Mouse (Mus musculus): ENCODE measurements around the gene Skp1a.

Gene Skp1a

DNA sequence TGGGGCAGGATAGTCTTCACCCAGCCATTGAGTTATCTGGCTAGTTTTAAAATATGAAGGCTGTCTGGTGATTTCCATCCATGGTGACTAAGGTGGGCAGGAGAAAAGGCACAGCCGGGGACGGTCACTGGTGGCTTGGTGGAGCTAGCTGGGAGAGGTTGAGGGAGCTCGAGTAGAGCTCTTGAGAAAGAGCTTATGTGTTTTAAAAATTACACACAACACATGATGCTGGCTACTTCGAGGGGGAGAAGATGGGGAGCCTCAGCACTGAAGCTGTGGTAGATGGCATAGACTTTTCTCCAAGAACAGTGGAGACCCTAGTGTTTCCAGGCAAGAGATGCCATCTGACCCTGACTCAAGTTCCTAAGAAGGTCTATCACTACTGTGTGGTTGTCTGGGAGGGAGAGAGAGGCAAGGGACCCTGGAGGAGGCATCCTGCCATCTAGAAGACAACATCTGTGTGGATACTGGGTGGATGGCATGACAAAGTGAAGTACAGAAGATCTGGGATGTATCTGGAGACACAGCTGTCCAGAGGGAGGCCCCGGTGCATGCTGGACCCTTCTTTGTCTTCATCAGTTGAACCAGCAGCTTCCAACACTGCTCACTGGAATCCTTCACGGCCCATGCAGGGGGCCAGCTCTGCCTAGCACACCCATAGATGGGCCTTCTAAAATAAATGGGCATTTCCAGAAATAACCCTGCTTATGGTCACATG lies 45.8 kb downstream of the Skp1a start:
- in situ Hi-C loops (cut with MboI) = no loop called here

DNA sequence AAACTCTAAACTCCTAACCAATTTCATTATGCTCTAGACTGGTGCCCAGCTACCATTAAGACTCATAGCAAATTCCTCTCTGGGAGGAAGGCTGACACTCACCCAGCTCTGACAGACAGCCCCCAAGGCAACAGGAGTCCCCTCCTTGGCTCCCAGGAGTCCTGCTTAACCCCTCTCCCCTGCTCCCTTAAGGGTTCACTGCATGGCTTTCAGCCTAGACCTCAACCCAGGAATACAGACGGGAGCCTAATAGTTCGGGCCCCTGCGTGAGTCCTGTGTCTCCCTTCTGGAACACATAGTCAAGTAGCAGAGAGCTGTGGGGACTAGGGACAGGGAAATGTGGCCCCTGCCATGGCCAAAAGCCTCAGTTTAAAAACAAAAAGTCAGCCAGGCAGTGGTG lies 46.4 kb downstream of the Skp1a start:
- in situ Hi-C loops (cut with MboI) = no loop called here

DNA sequence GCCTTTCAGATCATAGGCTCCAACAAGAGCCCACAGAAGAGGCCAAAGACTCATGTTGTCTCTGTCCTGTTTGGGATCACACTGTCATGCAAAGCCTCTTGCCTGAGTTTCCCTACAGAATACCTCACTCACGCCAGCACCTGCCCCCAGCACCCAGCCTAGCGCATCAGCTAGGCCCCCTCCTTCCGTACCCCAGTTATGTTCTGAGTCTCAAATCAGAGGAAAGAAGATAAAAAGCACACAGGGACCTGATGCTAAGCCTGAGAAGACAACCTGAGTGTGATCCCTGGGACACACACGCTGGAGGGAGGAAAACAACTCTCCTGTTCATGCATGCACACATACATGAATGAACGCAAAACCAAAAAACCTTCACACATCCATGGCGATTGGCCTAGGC lies 47.2 kb downstream of the Skp1a start:
- in situ Hi-C loops (cut with MboI) = no loop called here

DNA sequence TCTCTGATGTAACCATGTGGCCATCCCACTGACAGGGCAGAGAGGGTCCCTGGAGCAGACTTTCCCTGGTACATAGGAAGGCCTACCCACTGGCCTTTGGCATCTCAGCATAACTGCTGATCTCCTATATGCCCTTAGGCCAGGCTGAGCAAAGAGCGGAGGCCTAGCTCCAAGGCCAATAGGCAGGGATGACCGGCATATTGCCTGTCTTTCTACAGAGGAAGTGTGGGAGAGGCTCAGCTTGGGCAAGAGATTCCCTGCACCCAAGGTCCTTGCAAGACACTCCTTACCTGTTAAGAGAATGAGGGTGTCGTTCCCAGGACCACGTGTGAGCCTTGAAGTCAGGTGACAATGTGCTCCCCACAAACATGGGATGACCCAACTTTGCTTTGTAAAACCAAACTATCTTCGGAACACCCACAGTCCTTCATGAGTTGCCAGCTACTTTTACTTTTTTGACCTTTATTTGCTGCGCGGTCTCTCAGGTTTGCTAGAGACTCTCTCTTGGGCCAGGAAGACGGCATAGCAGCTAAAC lies 47.9 kb downstream of the Skp1a start:
- in situ Hi-C loops (cut with MboI) = no loop called here

DNA sequence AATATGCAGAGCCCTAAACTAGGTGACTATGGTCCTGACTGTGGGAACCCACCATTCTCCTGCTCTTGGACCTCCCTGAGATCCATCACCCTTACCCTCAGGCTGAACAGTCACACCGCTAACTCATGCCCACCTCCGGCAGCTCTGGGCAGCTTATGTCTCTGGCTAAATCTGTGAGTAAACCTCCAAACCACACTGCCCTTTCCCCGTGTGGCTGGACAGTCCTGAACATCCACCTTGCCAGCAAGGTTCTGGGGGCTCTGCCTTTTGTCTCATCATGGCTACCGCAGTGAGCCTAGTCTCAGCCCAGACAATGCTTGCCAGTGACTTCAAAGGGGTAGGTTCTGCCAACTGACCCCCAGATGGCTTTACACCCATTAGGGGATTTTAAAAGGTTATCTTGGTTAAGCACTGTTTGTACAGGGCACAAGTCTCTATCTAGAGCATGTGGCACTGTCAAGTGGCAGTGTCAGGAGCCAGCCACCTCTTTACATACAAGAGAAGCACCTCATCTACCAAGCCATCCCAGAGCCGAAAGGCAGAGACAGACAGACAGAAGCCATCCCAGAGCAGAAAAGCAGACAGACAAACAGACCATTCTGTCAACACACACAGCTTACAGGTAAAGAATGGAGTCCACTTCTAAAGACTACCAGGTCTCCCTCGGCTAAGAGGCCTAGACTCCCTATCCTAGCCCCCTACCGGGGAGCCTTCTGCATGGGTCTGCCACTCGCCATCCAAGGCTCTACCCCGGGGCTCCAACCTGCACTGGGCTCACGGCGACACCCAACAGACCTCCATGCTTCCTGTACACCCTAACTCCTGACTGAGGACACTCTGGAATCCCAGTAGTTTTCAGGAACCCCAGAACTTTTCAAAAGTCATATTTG lies 49.0 kb downstream of the Skp1a start:
- in situ Hi-C loops (cut with MboI) = no loop called here

DNA sequence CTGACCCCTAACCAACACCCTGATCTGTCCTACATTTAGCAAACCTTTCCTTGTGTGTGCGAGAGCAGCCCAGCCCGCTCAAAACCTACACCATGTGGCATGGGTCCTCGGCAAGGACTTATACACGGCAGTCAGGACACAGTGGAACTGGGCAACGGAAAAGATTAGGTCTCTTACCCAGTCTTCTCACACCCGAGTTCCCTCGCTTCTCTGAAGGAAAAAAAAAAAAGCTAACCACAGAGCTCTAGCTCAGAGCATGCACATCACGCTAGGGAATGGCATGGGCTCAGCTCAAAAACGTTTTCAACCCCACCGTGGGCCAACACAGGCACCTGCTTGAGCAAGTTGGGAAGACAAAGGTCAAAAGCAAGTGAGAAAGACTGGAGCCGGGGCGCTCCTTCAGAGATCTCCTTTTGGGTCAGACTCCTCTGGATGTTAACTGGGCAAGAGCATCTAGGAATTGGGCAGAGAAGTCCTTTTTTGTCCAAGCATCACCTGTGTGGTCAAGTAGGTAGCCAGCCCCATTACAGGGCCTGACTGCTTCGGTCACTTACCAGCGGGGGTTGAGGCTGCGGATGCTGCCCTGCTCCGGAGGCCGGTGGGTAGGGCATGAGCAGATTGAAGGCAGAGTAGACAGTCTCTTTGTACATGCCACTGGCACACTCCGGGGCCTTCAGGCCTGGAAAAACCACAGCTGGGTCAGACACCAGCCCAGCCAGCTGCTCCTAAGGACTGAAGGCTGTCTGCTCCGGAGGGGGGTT lies 50.0 kb downstream of the Skp1a start:
- in situ Hi-C loops (cut with MboI) = no loop called here

DNA sequence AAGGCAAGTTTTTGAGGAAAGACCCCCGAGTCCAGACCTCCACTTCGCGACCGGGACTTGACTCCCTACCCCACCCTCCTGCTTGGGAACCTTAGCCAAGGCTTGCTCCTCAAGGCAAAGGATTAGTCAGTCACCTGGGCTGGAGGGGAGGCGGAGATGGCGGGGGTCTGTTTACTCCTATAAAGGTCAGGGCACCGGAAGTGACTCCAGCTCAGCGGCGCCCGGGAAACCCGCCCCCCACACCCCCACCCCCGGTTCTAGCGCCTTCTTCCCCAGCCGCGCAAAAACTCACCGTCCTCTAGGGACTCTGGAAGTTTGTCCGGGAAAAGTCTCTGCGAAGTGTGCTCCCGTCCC lies 50.6 kb downstream of the Skp1a start:
- in situ Hi-C loops (cut with MboI) = no loop called here

DNA sequence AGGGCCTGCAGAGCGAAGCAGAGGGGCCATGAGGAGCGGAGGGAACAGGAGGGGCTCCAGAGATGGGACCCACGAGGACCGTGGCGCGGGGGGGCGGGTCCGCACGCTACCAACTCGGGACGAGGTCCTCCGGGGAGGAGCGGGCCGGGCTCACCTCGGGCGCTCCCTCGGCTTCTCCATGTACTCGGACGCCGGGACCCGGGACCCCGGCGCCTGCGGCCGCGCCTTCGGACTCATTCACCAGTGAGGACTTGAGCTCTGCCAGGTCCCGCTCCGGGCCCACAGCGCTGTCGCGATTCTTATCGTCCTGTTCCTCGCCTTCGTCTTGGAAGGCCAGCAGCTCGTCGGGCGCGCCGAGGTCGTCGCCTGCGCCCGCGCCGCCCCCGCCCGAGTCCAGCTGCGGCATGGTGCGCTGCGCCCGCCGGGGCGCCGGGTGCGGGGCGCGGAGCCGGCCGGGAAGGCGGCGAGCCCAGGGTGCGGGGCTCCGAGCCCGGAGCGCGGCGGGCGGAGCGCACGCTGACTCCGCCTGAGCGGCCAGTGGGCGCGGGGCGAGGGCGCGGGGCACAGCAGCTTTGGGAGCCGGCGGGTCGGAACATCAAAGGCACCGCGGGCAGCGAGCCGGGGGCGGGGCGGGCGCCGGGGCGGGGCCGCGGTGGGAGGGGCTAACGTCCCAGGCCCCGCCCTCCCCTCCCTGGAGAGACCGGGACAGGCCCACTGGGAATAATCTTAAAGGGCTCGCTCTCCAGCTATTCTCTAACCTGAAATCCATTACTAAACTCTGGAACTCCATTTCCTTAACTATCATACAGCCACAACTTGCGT lies 51.2 kb downstream of the Skp1a start, which contains the start of gene Tcf7:
Gene Tcf7, minus strand, starts transcription at position 241 of the 822 bp plus-strand sequence.
- in situ Hi-C loops (cut with MboI) = no loop called here

DNA sequence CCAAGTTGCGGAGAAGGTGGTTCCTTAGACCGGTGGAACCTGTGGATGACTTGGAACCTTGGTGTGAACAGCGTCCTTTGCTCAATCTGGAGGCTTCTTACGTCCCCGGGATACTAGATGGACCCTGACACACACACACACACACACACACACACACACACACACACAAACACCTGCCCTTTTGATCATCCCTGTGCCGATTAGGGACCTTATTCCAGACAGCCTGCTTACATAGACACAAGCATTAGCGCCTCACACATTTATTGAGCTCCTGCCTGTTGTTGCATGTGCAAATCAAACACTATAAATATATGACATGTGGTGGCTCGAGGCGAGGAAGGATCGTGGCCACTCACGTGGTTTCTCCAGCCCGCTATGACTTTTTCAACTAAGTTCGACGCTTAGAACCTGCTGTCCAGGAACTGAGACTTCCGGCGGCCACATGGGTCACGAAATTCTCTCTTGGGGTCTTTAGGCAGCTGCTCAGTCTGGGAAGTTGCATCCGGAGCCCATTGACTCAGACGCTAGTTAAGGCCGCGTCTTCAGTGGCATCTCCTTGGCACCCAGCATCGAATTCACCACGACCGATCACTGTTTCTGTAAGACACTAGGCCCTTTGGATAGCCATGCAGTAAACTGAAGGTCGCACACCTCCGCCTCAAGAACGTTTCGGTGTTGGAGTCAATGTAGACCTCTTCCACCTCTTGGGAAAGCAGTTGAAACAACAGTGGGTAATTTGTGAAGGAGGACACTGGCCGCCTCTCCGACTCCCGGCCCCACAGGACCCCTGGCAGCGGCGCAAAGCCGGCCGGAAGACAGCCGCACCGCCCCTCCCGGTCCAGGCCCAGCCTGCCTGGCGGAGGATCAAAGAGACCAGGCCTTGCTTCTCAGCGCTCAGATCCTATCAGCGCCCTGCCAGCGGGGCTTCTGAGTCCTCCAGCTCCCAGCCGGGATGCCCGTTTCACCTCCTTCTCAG lies 52.1 kb downstream of the Skp1a start:
- in situ Hi-C loops (cut with MboI) = no loop called here

DNA sequence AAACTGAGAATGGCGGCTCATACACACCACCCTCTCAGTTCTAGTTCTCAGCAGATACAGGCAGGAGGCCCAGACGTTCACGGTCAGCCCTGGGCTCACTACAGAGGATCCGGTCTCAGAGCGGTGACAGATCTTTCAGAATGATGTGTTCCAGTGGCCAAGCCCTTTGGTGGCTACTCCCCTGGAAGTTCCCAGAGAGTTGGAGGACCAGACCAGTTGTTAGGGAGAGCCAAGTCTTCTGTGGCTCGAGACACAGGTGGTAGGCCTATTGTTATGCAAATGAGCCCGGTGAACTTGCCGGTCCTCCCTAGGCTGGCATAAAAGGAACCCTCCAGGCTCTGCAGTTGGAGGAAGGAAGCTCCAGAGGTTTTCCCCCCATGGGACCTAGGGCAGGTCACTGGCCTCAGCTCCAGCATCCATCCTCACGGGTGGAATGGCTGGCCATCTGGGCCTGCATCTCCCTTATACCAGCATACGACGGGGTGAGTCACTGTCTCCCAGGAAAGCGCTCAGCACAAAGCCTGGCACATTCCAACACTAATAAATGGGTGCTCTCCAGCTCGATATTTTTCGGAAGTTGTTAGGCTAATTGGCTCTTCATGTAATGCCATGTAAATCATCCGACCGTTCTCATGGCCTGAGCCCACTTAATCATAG lies 54.6 kb downstream of the Skp1a start:
- in situ Hi-C loops (cut with MboI) = no loop called here

DNA sequence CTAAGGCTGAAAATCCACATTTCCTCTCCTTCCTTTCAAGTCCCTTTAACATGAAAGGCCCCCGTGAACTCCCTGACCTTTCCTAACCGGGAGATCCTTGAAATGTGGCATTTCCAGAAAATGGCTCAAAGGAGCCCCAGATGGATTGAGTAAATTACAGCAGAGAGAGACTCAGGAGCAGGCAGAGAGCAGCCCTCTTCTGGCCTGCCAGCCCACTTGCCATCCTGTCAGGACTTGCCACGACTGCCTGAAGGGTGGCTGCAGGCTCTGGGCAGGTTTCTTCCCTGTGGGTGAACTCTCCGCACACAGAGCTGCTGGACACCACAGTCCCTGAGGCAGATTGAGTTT lies 55.1 kb downstream of the Skp1a start:
- in situ Hi-C loops (cut with MboI) = no loop called here

DNA sequence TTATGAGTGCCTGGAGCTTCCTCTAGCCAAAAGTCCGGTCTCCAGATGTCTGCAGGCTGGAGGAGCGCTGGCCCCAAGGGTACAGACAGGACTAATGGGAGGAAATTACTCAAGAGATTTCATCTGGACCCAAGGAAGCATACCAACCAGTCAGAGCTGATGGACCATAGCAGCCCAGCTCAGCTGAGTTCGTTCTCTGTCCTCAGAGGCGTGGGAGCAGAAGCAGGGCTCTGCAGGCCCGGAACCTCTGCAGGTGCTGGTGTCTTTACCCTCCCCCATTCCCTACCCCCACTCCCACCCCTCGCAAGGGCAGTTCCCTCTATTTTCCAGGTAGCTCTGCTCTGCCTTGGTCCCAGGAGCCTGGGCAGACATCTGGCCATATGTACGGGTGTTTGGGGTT lies 60.6 kb downstream of the Skp1a start:
- in situ Hi-C loops (cut with MboI) = no loop called here

DNA sequence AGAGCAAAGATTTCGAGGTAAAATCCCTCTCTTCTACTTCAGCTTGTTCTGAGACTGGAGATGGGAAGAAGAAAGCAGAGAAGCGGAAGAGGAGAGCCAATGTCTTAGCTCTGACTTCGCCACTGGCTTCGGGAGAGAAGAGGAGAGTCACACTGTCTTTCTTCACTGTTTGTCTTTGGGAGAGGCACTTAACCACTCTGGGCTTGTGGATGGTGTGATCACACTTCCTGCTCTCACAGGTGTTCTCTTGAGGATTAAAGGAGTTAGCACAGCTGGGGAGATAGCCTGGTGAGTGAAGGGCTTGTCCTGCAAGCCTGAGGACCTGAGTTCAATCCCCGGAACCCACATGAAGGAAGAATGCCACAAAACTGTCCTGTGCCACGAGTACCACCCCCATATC lies 61.1 kb downstream of the Skp1a start:
- in situ Hi-C loops (cut with MboI) = no loop called here

DNA sequence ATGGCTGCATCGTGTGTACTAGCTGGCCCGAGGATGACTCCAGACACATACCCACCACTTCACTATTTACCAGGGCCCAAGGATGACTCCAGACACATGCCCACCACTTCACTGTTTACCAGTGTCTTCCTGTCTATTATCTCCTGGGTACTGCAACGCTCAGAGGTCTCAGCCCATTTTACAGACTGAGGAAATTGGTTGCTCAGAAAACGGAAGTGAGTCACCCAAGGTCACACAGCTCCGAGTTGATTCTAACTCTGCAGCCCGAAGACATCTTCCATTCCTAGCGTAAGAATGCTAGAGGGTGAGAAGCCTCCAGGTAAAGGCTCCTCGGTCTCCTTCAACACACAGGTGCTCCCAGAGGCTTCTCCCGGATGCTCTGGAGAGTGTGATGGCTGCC lies 62.3 kb downstream of the Skp1a start:
- in situ Hi-C loops (cut with MboI) = no loop called here
